Mouse (Mus musculus) myocyte (in vitro differentiated cells): Measurements from ENCODE around the gene 9130230L23Rik.

Experiments
- CEBPB ChIP-seq: IDR thresholded peaks from 2 replicates; pipeline ENCODE4 v1.6.1; 2011; ENCODE audit warnings: mild to moderate bottlenecking, moderate library complexity; ENCODE audit not compliant: poor library complexity, insufficient read depth, severe bottlenecking
- E2F4 ChIP-seq: IDR thresholded peaks from one replicate; pipeline ENCODE4 v1.6.1; 2011; ENCODE audit warnings: mild to moderate bottlenecking, control low read depth, moderate library complexity; ENCODE audit not compliant: insufficient read depth
- MAX ChIP-seq: IDR thresholded peaks from one replicate; pipeline ENCODE4 v1.6.1; 2011; ENCODE audit warnings: low read depth, mild to moderate bottlenecking, control low read depth
- MYOD1 ChIP-seq, 3 experiments: IDR thresholded peaks; one replicate each; pipeline ENCODE4 v1.6.1; 2011; ENCODE audit warnings: control low read depth in 2 of 3, low read depth in 2 of 3, mild to moderate bottlenecking in 2 of 3, moderate library complexity in 1 of 3; ENCODE audit not compliant: insufficient read length in 2 of 3, control insufficient read depth in 1 of 3
- MYOG ChIP-seq, 3 experiments: IDR thresholded peaks; one replicate each; pipeline ENCODE4 v1.6.1; 2011; ENCODE audit warnings: control low read depth in 2 of 3, low read depth in 2 of 3, mild to moderate bottlenecking in 2 of 3; ENCODE audit not compliant: insufficient read length in 2 of 3, control insufficient read depth in 1 of 3, insufficient read depth in 1 of 3
- POLR2A ChIP-seq: IDR thresholded peaks from one replicate; pipeline ENCODE4 v1.6.1; 2011; ENCODE audit warnings: low read depth, mild to moderate bottlenecking, control low read depth, moderate library complexity; ENCODE audit not compliant: insufficient read length
- POLR2AphosphoS2 ChIP-seq: IDR thresholded peaks from one replicate; pipeline ENCODE4 v1.6.1; 2011; ENCODE audit warnings: low read depth, control low read depth; ENCODE audit not compliant: insufficient read length
- REST ChIP-seq: IDR thresholded peaks from one replicate; pipeline ENCODE4 v1.6.1; 2011; ENCODE audit warnings: mild to moderate bottlenecking, control low read depth, moderate library complexity; ENCODE audit not compliant: insufficient read depth, insufficient read length
- SRF ChIP-seq: IDR thresholded peaks from one replicate; pipeline ENCODE4 v1.6.1; 2011; ENCODE audit warnings: low read depth; ENCODE audit not compliant: control insufficient read depth, insufficient read length
- TCF12 ChIP-seq: IDR thresholded peaks from one replicate; pipeline ENCODE4 v1.6.1; 2011; ENCODE audit warnings: mild to moderate bottlenecking, control low read depth; ENCODE audit not compliant: poor library complexity, insufficient read depth, severe bottlenecking
- TCF3 ChIP-seq: IDR thresholded peaks from one replicate; pipeline ENCODE4 v1.6.1; 2011; ENCODE audit warnings: low read depth, control low read depth; ENCODE audit not compliant: insufficient read length
- USF1 ChIP-seq: IDR thresholded peaks from one replicate; pipeline ENCODE4 v1.6.1; 2011; ENCODE audit warnings: low read depth, mild to moderate bottlenecking, control low read depth, moderate library complexity

DNA sequence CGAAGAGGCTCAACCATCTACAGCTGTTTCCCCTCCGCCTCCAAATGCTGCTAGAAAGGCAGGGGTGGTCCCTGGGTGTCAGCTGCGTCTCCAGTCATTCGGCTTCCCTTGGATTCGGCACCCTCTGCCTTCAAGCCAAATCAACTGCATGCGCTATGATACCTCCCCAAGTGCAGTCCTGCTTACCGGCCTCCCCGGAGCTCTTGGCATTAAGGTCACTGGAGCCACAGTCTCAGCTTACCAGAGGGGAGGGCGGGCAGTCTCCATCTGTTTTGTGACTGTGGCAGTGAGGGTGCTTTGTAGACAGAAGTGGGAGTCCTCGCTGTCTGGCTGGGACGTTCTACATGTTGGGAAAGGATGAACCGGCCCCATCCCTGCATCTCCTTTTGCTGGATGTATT is 37.0 kb downstream of the 9130230L23Rik start:
- no peak for TF ChIP-seq MYOD1 (IDR thresholded peaks at IDR 0.05; ENCODE audit: control insufficient read depth in 1 of 3, insufficient read length in 2 of 3, low read depth in 2 of 3)
- TF ChIP-seq POLR2AphosphoS2 = no peak
- TF ChIP-seq TCF12 = no peak
- TF ChIP-seq POLR2A = no peak
- TF ChIP-seq TCF3 = no peak
- TF ChIP-seq E2F4 = no peak
- TF ChIP-seq CEBPB = no peak
- no peak for TF ChIP-seq USF1
- TF ChIP-seq MAX = no peak
- no peak for TF ChIP-seq MYOG (IDR thresholded peaks at IDR 0.05; ENCODE audit: control insufficient read depth in 1 of 3, insufficient read depth in 1 of 3, insufficient read length in 2 of 3, low read depth in 2 of 3)
- no peak for TF ChIP-seq REST
- no peak for TF ChIP-seq SRF
